In the genomic region with DNA sequence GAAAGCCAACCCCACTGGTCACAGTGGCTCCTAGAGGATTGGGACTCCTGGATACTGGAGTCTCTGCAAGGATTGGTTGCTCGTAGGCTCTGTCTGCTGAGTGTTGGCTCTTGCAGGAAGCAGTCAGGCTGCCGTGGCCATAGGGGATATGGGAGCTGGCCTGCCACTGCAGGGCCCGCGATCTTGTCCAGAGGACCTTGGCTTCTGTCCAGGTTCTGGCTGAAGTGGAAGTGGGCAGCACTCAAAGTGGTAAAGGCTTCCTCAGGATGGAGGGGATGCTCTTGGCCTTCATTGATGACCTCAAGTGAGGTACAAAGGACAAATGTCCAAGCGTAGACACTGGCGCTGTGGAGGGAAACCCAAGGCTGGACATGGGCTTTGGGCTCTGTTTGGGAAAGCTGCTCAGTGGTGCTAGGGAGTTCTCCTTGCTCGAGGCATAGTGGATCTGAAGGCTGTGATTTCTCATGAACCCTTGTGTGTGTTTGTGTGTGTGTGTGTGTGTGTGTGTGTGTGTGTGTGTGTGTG, we compare ENCODE assay signal across 14 mouse cellular contexts. TPM values are rescaled to one million over a fixed set of nuclear protein-coding genes. Genes with fewer than 3 reads are reported as not detected.
A peak's percentile ranks its signal among the peaks of the same experiment; 100 is the strongest.
DNase-seq lines count a peak whose midpoint lies in the region; ATAC-seq and TF ChIP-seq lines count a peak whose summit lies in the region.
"Had no signal": no experiment of that assay in that cellular context is flagged by ENCODE, and none has a peak within 500 bp of the region (broad histone marks: within the 10 kb centered on the region; RNA-seq: fewer than 3 reads in every experiment).

No protein-coding gene starts in this region.

- peak overlapping the region; percentile 3 to 53; a peak in 1 of 4 replicates for H3K27ac ChIP-seq in heart, embryonic 14.5 days (replicated peaks in 1 of 2; ENCODE audit: control insufficient read depth in 1 of 2, insufficient read depth in 1 of 2, low read depth in 2 of 2, low read length in 2 of 2)
- H3K27ac ChIP-seq in heart, embryonic 10.5 days: no peak overlapping the region
- H3K27ac ChIP-seq in lung, embryonic 16.5 days (ENCODE audit: low read length): no peak overlapping the region
- H3K27ac ChIP-seq in stomach, postnatal 0 days (replicated peaks): no peak overlapping the region
- H3K27ac ChIP-seq: forebrain, embryonic 15.5 days; hindbrain, embryonic 14.5 days; layer of hippocampus, adult 2 months had no signal

- H3K27me3 ChIP-seq in heart, embryonic 14.5 days (ENCODE audit: control insufficient read depth, insufficient read depth, low read length): no peaks in the 10 kb centered on the region
- H3K27me3 ChIP-seq in heart, embryonic 10.5 days (ENCODE audit: insufficient read depth, poor library complexity, severe bottlenecking): peaks cover 7% of the 10 kb centered on the region; the same call in 1 of the 2 replicates
- H3K27me3 ChIP-seq in lung, embryonic 16.5 days (ENCODE audit: control insufficient read depth, insufficient read depth, low read depth, low read length): no peaks in the 10 kb centered on the region
- H3K27me3 ChIP-seq in stomach, postnatal 0 days (ENCODE audit: control insufficient read depth, insufficient read depth, low read length): no peaks in the 10 kb centered on the region
- H3K27me3 ChIP-seq: forebrain, embryonic 15.5 days had no signal

- H3K9me3 ChIP-seq in heart, embryonic 14.5 days (ENCODE audit: control insufficient read depth, low read length): no peaks in the 10 kb centered on the region
- no peaks in the 10 kb centered on the region for H3K9me3 ChIP-seq in heart, embryonic 10.5 days
- no peaks in the 10 kb centered on the region for H3K9me3 ChIP-seq in lung, embryonic 16.5 days (ENCODE audit: control insufficient read depth, low read length)
- H3K9me3 ChIP-seq in stomach, postnatal 0 days (ENCODE audit: control insufficient read depth, low read length): no peaks in the 10 kb centered on the region
- H3K9me3 ChIP-seq: forebrain, embryonic 15.5 days had no signal

- DNase-seq in heart, embryonic 10.5 days (ENCODE audit: low spot score): no peak
- no peak for DNase-seq in lung, postnatal 25 days (ENCODE audit: low spot score)
- DNase-seq in cerebellum, postnatal 14 days: peak; percentile 60 to 64
- no peak for DNase-seq in stomach, postnatal 0 days (ENCODE audit: low spot score)
- DNase-seq in yolk sac, embryonic 10.5 days (ENCODE audit: low spot score): no peak
- DNase-seq: gastrocnemius, postnatal 14 days; kidney, adult 8-10 months; thymus, postnatal 25 days had no signal

- no peak for TF ChIP-seq CTCF in stomach, postnatal 0 days (IDR thresholded peaks at IDR 0.05; ENCODE audit: low read depth)

- H3K36me3 ChIP-seq in heart, embryonic 14.5 days (ENCODE audit: control insufficient read depth, insufficient read depth, low read length): peaks cover 13% of the 10 kb centered on the region
- H3K36me3 ChIP-seq in heart, embryonic 10.5 days: peaks cover 8% of the 10 kb centered on the region
- peaks cover 2% of the 10 kb centered on the region for H3K36me3 ChIP-seq in lung, embryonic 16.5 days (ENCODE audit: control insufficient read depth, insufficient read depth, low read length)
- H3K36me3 ChIP-seq in stomach, postnatal 0 days (ENCODE audit: control insufficient read depth, insufficient read depth, low read length): peaks cover 3% of the 10 kb centered on the region; the same call in 1 of the 2 replicates

- WGBS in heart, embryonic 14.5 days: 37% methylated on average over 7 of the region's 7 CpGs
- 61% methylated on average over 7 of the region's 7 CpGs for WGBS in heart, embryonic 10.5 days
- 38% methylated on average over 7 of the region's 7 CpGs for WGBS in lung, embryonic 16.5 days
- WGBS in stomach, postnatal 0 days: 66% methylated on average over 7 of the region's 7 CpGs

- ATAC-seq in heart, embryonic 14.5 days (ENCODE audit: insufficient number of reproducible peaks, insufficient read depth, low FRiP score, low read depth): peak; percentile 37; the same call in 1 of the 2 replicates
- 0 out of 2 replicates have a peak, but pooled peaks have one; percentile 24 for ATAC-seq in lung, embryonic 16.5 days (ENCODE audit: low read depth)
- 0 out of 2 replicates have a peak, but pooled peaks have one; percentile 11 for ATAC-seq in stomach, postnatal 0 days (ENCODE audit: low FRiP score, low TSS enrichment)
- ATAC-seq: forebrain, embryonic 15.5 days had no signal

- no peak for TF ChIP-seq EP300 in stomach, postnatal 0 days (optimal IDR thresholded peaks at IDR 0.05)

- H3K9ac ChIP-seq in heart, embryonic 14.5 days (ENCODE audit: low read length): no peak overlapping the region
- H3K9ac ChIP-seq in lung, embryonic 16.5 days (ENCODE audit: low read length): no peak overlapping the region
- H3K9ac ChIP-seq in stomach, postnatal 0 days (ENCODE audit: low read length): no peak overlapping the region
- H3K9ac ChIP-seq: forebrain, embryonic 15.5 days; hindbrain, embryonic 14.5 days had no signal

- H3K4me1 ChIP-seq in heart, embryonic 14.5 days (ENCODE audit: control insufficient read depth in 2 of 2, insufficient read depth in 2 of 2, low read length in 2 of 2): peaks cover 19 to 24% of the 10 kb centered on the region in 2 experiments
- peaks cover 33% of the 10 kb centered on the region for H3K4me1 ChIP-seq in heart, embryonic 10.5 days
- H3K4me1 ChIP-seq in lung, embryonic 16.5 days (replicated peaks; ENCODE audit: control insufficient read depth, insufficient read depth, low read length): peaks cover 18% of the 10 kb centered on the region
- H3K4me1 ChIP-seq in stomach, postnatal 0 days (replicated peaks; ENCODE audit: control insufficient read depth, insufficient read depth): no peaks in the 10 kb centered on the region

- H3K4me3 ChIP-seq in heart, embryonic 14.5 days (ENCODE audit: control insufficient read depth in 1 of 2, insufficient read depth in 1 of 2, low read depth in 1 of 2, low read length in 2 of 2): no peak overlapping the region
- H3K4me3 ChIP-seq in heart, embryonic 10.5 days: no peak overlapping the region
- no peak overlapping the region for H3K4me3 ChIP-seq in lung, embryonic 16.5 days (ENCODE audit: low read length)
- H3K4me3 ChIP-seq in stomach, postnatal 0 days (ENCODE audit: low read depth, low read length): no peak overlapping the region
- H3K4me3 ChIP-seq: forebrain, embryonic 15.5 days; layer of hippocampus, adult 2 months had no signal

- H3K4me2 ChIP-seq in heart, embryonic 14.5 days (ENCODE audit: low read length): no peak overlapping the region
- no peak overlapping the region for H3K4me2 ChIP-seq in lung, embryonic 16.5 days (ENCODE audit: low read depth, low read length)
- H3K4me2 ChIP-seq in stomach, postnatal 0 days (replicated peaks; ENCODE audit: low read depth): no peak overlapping the region
- H3K4me2 ChIP-seq: forebrain, embryonic 15.5 days; hindbrain, embryonic 14.5 days; liver, embryonic 11.5 days had no signal

RNA-seq across cellular contexts. Expression of a gene that starts 20.5 kb away (rescaled TPM):
- 0.66 and 1.4 TPM in 2 replicates for polyA plus RNA-seq in heart, embryonic 14.5 days (2014; fragmentation: Nextera tagmentation; extraction: Ambion mirVana)
- polyA plus RNA-seq in heart, embryonic 10.5 days (2016; fragmentation: Nextera tagmentation; extraction: Ambion mirVana): 0.18 and 0.28 TPM in 2 replicates
- 0.87 and 1.1 TPM in 2 replicates for polyA plus RNA-seq in lung, embryonic 16.5 days (2015; fragmentation: Nextera tagmentation; extraction: Ambion mirVana)
- polyA plus RNA-seq in stomach, postnatal 0 days (2015; fragmentation: Nextera tagmentation; extraction: Ambion mirVana): 1.6 and 1.8 TPM in 2 replicates
- polyA plus RNA-seq: liver, embryonic 11.5 days had no signal

RNA-seq across cellular contexts. Expression of a gene that starts 29.8 kb away (rescaled TPM):
- 28.4 and 30.0 TPM in 2 replicates for polyA plus RNA-seq in heart, embryonic 14.5 days (2014; fragmentation: Nextera tagmentation; extraction: Ambion mirVana)
- polyA plus RNA-seq in heart, embryonic 10.5 days (2016; fragmentation: Nextera tagmentation; extraction: Ambion mirVana): 26.5 and 26.7 TPM in 2 replicates
- 29.9 and 36.2 TPM in 2 replicates for polyA plus RNA-seq in lung, embryonic 16.5 days (2015; fragmentation: Nextera tagmentation; extraction: Ambion mirVana)
- polyA plus RNA-seq in stomach, postnatal 0 days (2015; fragmentation: Nextera tagmentation; extraction: Ambion mirVana): 48.6 and 57.3 TPM in 2 replicates

RNA-seq across cellular contexts. Expression of a gene that starts 40.4 kb away (rescaled TPM):
- polyA plus RNA-seq in heart, embryonic 14.5 days (2014; fragmentation: Nextera tagmentation; extraction: Ambion mirVana): not detected in 2 replicates
- polyA plus RNA-seq in heart, embryonic 10.5 days (2016; fragmentation: Nextera tagmentation; extraction: Ambion mirVana): not detected in 2 replicates
- not detected in 2 replicates for polyA plus RNA-seq in lung, embryonic 16.5 days (2015; fragmentation: Nextera tagmentation; extraction: Ambion mirVana)
- polyA plus RNA-seq in stomach, postnatal 0 days (2015; fragmentation: Nextera tagmentation; extraction: Ambion mirVana): 22,358 and 23,362 TPM in 2 replicates
- polyA plus RNA-seq: forebrain, embryonic 15.5 days; hindbrain, embryonic 14.5 days; liver, embryonic 11.5 days had no signal

Comparison
In these comparisons a context has a peak if more than half of its experiments do, and no peak if none do; other contexts are left out.
1. H3K27ac ChIP-seq: peak in heart, embryonic 14.5 days (2 of 2); none in heart, embryonic 10.5 days (single experiment), lung, embryonic 16.5 days (single experiment) and stomach, postnatal 0 days (single experiment).
2. DNase-seq: peak in cerebellum, postnatal 14 days (2 of 2); none in heart, embryonic 10.5 days (single experiment), lung, postnatal 25 days (single experiment), stomach, postnatal 0 days (single experiment) and yolk sac, embryonic 10.5 days (single experiment).
3. RNA of a gene that starts 40.4 kb away (polyA plus RNA-seq): 22,358 to 23,362 TPM in stomach, postnatal 0 days; not detected in heart, embryonic 14.5 days, not detected in heart, embryonic 10.5 days and not detected in lung, embryonic 16.5 days; every median in the first group is over 1,000 times any median in the second.
4. Peak in every context shown above with its lines, with median percentiles within 50 percentile points of each other: ATAC-seq.